Mouse (Mus musculus): ENCODE measurements around the gene Tas1r2.

- TF ChIP-seq CTCF (IDR thresholded peaks at IDR 0.05; ENCODE audit: low read depth, low read length) (no peak), POLR2A (IDR thresholded peaks at IDR 0.05; ENCODE audit: borderline replicate concordance, low read depth, low read length) (no peak)
Measured at GRCm38 (mm10) chr4:139693315-139693714, 40.0 kb downstream of the Tas1r2 start.

All from bone marrow macrophage, adult 2 months (primary cell).